Mouse (Mus musculus): Measurements from ENCODE around the gene Tyk2. TPM values are rescaled to one million over a fixed set of nuclear protein-coding genes. Genes with fewer than 3 reads are reported as not detected.

Tyk2 gene
- total RNA-seq, 2 experiments from 2014 or later, result 2.7 to 3.3 TPM

- ATAC-seq (replicated peaks; ENCODE audit: low FRiP score, poor library complexity, severe bottlenecking), result no peak
These were observed 56.9 kb downstream of the Tyk2 start for GRCm38 (mm10) chr9:21074173-21074572.

DNA sequence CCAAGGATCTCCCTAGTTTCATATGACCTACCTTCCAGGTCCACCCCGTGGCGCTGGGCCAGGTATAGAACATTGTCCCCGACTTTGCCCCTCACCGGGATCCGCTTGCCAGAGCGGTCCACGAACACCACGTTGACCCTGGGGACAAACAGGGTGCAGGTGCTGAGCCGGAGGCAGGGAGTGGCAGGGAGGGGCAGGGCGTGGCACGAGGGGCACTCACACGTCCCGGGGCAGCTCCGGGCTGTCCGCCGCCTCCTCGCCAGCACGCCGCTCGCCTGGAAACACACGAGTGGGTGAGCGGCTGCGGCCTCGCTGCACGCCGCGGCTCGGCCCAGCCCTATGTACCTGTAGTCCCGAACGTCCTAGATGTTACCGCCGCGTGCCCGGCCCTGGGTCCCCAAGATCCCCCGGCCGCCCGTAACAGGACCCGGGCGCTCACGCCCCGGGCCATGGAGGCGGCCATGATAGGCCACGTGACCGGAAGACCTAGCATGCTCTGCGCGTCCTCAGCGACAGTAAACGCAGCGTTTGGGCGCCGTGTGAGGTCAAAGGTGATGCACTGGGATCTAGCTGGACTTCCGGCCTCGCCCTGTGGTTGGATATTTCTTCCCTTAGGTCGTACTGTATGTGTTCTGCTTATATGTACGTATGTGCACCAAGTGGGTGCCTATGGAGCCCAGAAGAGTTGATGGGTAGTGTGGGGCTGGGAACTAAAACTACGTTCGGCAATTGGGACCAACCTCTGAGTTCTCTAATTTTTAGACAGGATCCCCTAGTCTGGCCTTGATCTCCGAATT lies 57.8 kb downstream of the Tyk2 start, which contains the start of the genes Gm49373 and Fdx1l:
Gene Gm49373 (minus strand): TSS at position 53 of the 797 bp plus-strand sequence.
Gene Fdx1l (minus strand): TSS at position 571 of the 797 bp plus-strand sequence.
- ATAC-seq (replicated peaks; ENCODE audit: low FRiP score, poor library complexity, severe bottlenecking), result peak; percentile 93

DNA sequence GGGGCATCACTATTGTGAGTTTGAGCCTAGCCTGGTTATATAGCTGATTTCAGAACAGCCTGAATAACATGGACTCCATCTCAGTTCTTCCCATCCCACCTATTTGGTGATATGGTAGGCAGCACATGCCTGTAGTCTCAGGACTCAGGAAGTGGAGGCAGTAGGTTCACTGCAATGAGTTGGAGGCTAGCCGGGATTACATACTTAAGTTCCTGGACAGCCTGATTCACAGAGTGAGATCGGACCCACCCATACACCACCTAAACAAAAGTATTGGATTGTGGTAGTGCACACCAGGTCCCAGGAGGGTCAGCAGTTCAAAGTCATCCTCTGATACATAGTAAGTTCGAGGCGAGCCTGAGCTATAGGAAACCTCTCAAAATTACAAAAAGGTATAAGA lies 58.4 kb downstream of the Tyk2 start:
- ATAC-seq (replicated peaks; ENCODE audit: low FRiP score, poor library complexity, severe bottlenecking), result peak; percentile 4; the same call in 1 of the 2 replicates

- no peak for ATAC-seq (replicated peaks; ENCODE audit: low FRiP score, poor library complexity, severe bottlenecking)
These were observed 63.9 kb downstream of the Tyk2 start, which contains the start of gene Zglp1 for GRCm38 (mm10) chr9:21067006-21067684. Gene Zglp1 (minus strand): TSS chr9:21067093.

GRCm38 (mm10) chr9:21062928-21063327 lies 68.1 kb downstream of the Tyk2 start:
- no peak for ATAC-seq (replicated peaks; ENCODE audit: low FRiP score, poor library complexity, severe bottlenecking)

Other genes starting within 250 kb of the Tyk2 start
- 2.3 and 9.8 TPM in 2 replicates for gene Ppan, start 243.1 kb downstream of the Tyk2 start, total RNA-seq (2015; ENCODE audit: low replicate concordance)
- 13.0 and 15.4 TPM in 2 replicates for gene Ppan, start 243.1 kb downstream of the Tyk2 start, total RNA-seq (2017; ENCODE audit: low replicate concordance)
- 26.3 and 41.0 TPM in 2 replicates for gene Eif3g, start 232.6 kb downstream of the Tyk2 start, total RNA-seq (2015; ENCODE audit: low replicate concordance)
- gene Eif3g, start 232.6 kb downstream of the Tyk2 start, total RNA-seq (2017; ENCODE audit: low replicate concordance), result 23.2 and 23.7 TPM in 2 replicates
- gene Dnmt1, start 171.4 kb downstream of the Tyk2 start, total RNA-seq (2015; ENCODE audit: low replicate concordance), result 28.1 and 47.9 TPM in 2 replicates
- 69.1 and 92.4 TPM in 2 replicates for gene Dnmt1, start 171.4 kb downstream of the Tyk2 start, total RNA-seq (2017; ENCODE audit: low replicate concordance)
- 0.84 and 1.5 TPM in 2 replicates for gene S1pr2, start 154.5 kb downstream of the Tyk2 start, total RNA-seq (2015; ENCODE audit: low replicate concordance)
- 0.17 and 0.56 TPM in 2 replicates for gene S1pr2, start 154.5 kb downstream of the Tyk2 start, total RNA-seq (2017; ENCODE audit: low replicate concordance)
- 7.9 and 19.0 TPM in 2 replicates for gene Mrpl4, start 128.5 kb downstream of the Tyk2 start, total RNA-seq (2015; ENCODE audit: low replicate concordance)
- 6.8 and 11.4 TPM in 2 replicates for gene Mrpl4, start 128.5 kb downstream of the Tyk2 start, total RNA-seq (2017; ENCODE audit: low replicate concordance)
- gene Icam1, start 115.3 kb downstream of the Tyk2 start, total RNA-seq (2015; ENCODE audit: low replicate concordance), result 0.84 and 1.2 TPM in 2 replicates
- gene Icam1, start 115.3 kb downstream of the Tyk2 start, total RNA-seq (2017; ENCODE audit: low replicate concordance), result 2.2 and 2.3 TPM in 2 replicates
- 39.2 and 40.8 TPM in 2 replicates for gene Icam4, start 101.9 kb downstream of the Tyk2 start, total RNA-seq (2015; ENCODE audit: low replicate concordance)
- 20.6 and 35.8 TPM in 2 replicates for gene Icam4, start 101.9 kb downstream of the Tyk2 start, total RNA-seq (2017; ENCODE audit: low replicate concordance)
- gene Icam5, start 99.2 kb downstream of the Tyk2 start, total RNA-seq (2015; ENCODE audit: low replicate concordance), result 0.58 TPM in 1 of 2 replicates, not detected in the other
- gene Icam5, start 99.2 kb downstream of the Tyk2 start, total RNA-seq (2017; ENCODE audit: low replicate concordance), result 4.7 and 5.4 TPM in 2 replicates
- not detected in 2 replicates for gene Zglp1, start 64.2 kb downstream of the Tyk2 start, total RNA-seq (2015; ENCODE audit: low replicate concordance)
- not detected in 2 replicates for gene Zglp1, start 64.2 kb downstream of the Tyk2 start, total RNA-seq (2017; ENCODE audit: low replicate concordance)
- 2.3 TPM in 1 of 2 replicates, not detected in the other for gene Gm49373, start 58.1 kb downstream of the Tyk2 start, total RNA-seq (2015; ENCODE audit: low replicate concordance)
- not detected in 2 replicates for gene Gm49373, start 58.1 kb downstream of the Tyk2 start, total RNA-seq (2017; ENCODE audit: low replicate concordance)
- gene Fdx1l, start 57.6 kb downstream of the Tyk2 start, total RNA-seq (2015; ENCODE audit: low replicate concordance), result 8.4 TPM in 1 of 2 replicates, not detected in the other
- 1.4 and 13.7 TPM in 2 replicates for gene Fdx1l, start 57.6 kb downstream of the Tyk2 start, total RNA-seq (2017; ENCODE audit: low replicate concordance)
- 19.4 and 20.9 TPM in 2 replicates for gene Gm38431, start 39.2 kb downstream of the Tyk2 start, total RNA-seq (2015; ENCODE audit: low replicate concordance)
- gene Gm38431, start 39.2 kb downstream of the Tyk2 start, total RNA-seq (2017; ENCODE audit: low replicate concordance), result 1.8 and 3.6 TPM in 2 replicates
- gene Raver1, start 39.2 kb downstream of the Tyk2 start, total RNA-seq (2015; ENCODE audit: low replicate concordance), result 4.0 and 11.7 TPM in 2 replicates
- 3.8 and 7.8 TPM in 2 replicates for gene Raver1, start 39.2 kb downstream of the Tyk2 start, total RNA-seq (2017; ENCODE audit: low replicate concordance)
- gene Cdc37, start 18.7 kb upstream of the Tyk2 start, total RNA-seq (2015; ENCODE audit: low replicate concordance), result 21.9 and 29.8 TPM in 2 replicates
- gene Cdc37, start 18.7 kb upstream of the Tyk2 start, total RNA-seq (2017; ENCODE audit: low replicate concordance), result 35.5 and 75.3 TPM in 2 replicates
- 2.5 and 2.7 TPM in 2 replicates for gene Pde4a, start 34.5 kb upstream of the Tyk2 start, total RNA-seq (2015; ENCODE audit: low replicate concordance)
- 0.77 and 1.1 TPM in 2 replicates for gene Pde4a, start 34.5 kb upstream of the Tyk2 start, total RNA-seq (2017; ENCODE audit: low replicate concordance)
- 4.6 and 6.9 TPM in 2 replicates for gene Keap1, start 108.1 kb upstream of the Tyk2 start, total RNA-seq (2015; ENCODE audit: low replicate concordance)
- gene Keap1, start 108.1 kb upstream of the Tyk2 start, total RNA-seq (2017; ENCODE audit: low replicate concordance), result 6.8 and 8.9 TPM in 2 replicates
- 1.7 TPM in 1 of 2 replicates, not detected in the other for gene S1pr5, start 117.2 kb upstream of the Tyk2 start, total RNA-seq (2015; ENCODE audit: low replicate concordance)
- 1.1 and 3.2 TPM in 2 replicates for gene S1pr5, start 117.2 kb upstream of the Tyk2 start, total RNA-seq (2017; ENCODE audit: low replicate concordance)
- 11.9 TPM in 2 replicates for gene Atg4d, start 134.1 kb upstream of the Tyk2 start, total RNA-seq (2015; ENCODE audit: low replicate concordance)
- 31.9 and 59.8 TPM in 2 replicates for gene Atg4d, start 134.1 kb upstream of the Tyk2 start, total RNA-seq (2017; ENCODE audit: low replicate concordance)
- 14.0 and 26.7 TPM in 2 replicates for gene Kri1, start 156.7 kb upstream of the Tyk2 start, total RNA-seq (2015; ENCODE audit: low replicate concordance)
- gene Kri1, start 156.7 kb upstream of the Tyk2 start, total RNA-seq (2017; ENCODE audit: low replicate concordance), result 16.7 and 22.3 TPM in 2 replicates
- gene Cdkn2d, start 160.2 kb upstream of the Tyk2 start, total RNA-seq (2015; ENCODE audit: low replicate concordance), result 29.4 and 40.1 TPM in 2 replicates
- gene Cdkn2d, start 160.2 kb upstream of the Tyk2 start, total RNA-seq (2017; ENCODE audit: low replicate concordance), result 15.9 and 25.5 TPM in 2 replicates
- 0.58 TPM in 1 of 2 replicates, not detected in the other for gene Ap1m2, start 181.1 kb upstream of the Tyk2 start, total RNA-seq (2015; ENCODE audit: low replicate concordance)
- not detected in 2 replicates for gene Ap1m2, start 181.1 kb upstream of the Tyk2 start, total RNA-seq (2017; ENCODE audit: low replicate concordance)
- gene Slc44a2, start 189.5 kb upstream of the Tyk2 start, total RNA-seq (2015; ENCODE audit: low replicate concordance), result 10.6 and 17.1 TPM in 2 replicates
- gene Slc44a2, start 189.5 kb upstream of the Tyk2 start, total RNA-seq (2017; ENCODE audit: low replicate concordance), result 11.7 and 14.5 TPM in 2 replicates
- gene Ilf3, start 236.6 kb upstream of the Tyk2 start, total RNA-seq (2015; ENCODE audit: low replicate concordance), result 12.5 and 15.2 TPM in 2 replicates
- gene Ilf3, start 236.6 kb upstream of the Tyk2 start, total RNA-seq (2017; ENCODE audit: low replicate concordance), result 14.2 and 16.5 TPM in 2 replicates

Data from erythroblast, adult 5-6 weeks (primary cell).